Mouse (Mus musculus) thymus, postnatal 36 days (tissue): ENCODE measurements at regions not wholly inside any gene's neighbourhood (a gene's known extent, or its start where the extent isn't known, plus 50 kb on each side); places are given as distances from the start of the nearest gene placed in this dataset.

Source experiments
- DNase-seq, 2 experiments: peaks; one replicate each; pipeline ENCODE4 v3.0.0; 2022; ENCODE audit warnings: mixed read lengths in 2 of 2

DNA sequence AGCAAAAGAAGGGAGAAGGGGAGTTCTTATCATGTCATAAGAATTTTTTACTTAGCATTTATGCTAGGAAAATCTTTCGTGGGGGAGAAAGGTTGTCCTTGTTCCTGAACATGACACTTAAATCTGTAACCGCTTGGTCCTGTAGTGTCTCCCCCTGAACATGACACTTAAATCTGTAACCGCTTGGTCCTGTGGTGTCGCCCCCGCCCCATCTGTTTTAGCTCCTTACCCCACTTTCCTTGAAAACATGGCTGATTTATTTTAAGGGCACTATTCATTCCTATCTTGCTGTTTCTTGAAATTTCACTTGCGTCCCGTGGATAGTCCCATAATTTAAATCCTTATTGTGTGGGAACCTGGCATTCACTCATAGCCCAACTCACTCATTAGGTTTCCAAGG, 82.2 kb downstream of the Rap2a start:
- no peak for DNase-seq

DNA sequence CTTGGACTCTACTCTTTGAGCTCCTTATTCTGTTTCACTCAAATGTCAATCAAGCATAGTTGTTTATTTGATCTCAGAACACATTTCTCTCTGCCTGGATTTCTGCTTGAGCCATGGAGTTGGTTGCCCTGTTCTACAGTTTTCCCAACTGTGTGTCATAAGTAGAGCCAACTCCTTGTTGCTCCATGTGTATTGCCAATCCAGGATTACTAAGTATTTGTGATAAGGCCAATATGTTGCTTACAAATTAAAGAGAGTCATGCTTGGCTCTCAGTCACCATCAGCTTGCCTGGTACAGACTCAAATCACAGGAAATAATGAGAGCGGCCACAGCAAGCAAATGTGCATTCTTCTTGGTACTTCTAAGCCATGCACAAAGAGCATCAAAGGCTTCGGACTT, 82.7 kb downstream of the Rap2a start:
- no peak for DNase-seq

DNA sequence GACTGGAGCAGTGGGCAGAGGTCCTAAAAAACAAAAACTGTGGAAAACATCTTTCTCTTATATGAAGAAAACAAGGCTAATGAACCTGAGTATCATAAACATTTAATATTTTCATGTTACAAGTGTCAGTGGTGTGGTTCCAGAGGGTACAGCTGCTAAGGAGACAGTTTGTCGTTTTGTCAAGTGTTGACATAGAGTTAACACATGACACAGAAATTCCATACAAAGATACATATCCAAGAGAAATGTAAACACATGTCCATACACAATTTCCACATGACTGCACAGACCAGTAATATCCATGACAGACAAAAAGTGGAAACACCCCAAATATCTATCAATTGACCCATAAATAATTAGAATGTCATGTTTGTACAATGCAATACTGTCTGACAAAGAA, 88.7 kb downstream of the Rap2a start:
- DNase-seq, result no peak

GRCm38 (mm10) chr14:120568054-120568453, 89.8 kb downstream of the Rap2a start:
- DNase-seq, result no peak

DNA sequence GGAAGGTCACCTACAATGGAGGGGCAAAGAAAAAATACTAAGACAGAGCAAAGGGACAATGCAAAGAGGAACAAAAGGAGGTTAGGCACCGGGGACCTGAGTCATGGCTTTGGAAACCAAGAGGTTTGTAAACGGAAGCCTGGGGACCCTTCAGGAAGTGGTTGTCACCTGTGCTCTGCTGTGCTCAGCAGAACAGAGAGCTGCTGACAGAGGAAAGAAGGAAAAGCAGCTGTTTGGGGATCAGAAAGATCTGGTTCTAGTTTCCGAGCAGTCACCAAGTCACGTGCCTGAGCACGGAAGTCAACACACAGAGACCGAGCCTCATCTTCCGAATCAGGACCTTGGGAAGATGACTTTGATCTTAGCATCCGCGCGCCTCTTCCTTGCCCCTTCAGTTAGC, 94.0 kb downstream of the Rap2a start:
- DNase-seq, result peak; percentile 36 to 51

- no peak for DNase-seq
These were observed 97.0 kb downstream of the Rap2a start for GRCm38 (mm10) chr14:120575202-120575601.

- DNase-seq, result no peak
These were observed 100.3 kb downstream of the Rap2a start for GRCm38 (mm10) chr14:120578352-120579080.

DNA sequence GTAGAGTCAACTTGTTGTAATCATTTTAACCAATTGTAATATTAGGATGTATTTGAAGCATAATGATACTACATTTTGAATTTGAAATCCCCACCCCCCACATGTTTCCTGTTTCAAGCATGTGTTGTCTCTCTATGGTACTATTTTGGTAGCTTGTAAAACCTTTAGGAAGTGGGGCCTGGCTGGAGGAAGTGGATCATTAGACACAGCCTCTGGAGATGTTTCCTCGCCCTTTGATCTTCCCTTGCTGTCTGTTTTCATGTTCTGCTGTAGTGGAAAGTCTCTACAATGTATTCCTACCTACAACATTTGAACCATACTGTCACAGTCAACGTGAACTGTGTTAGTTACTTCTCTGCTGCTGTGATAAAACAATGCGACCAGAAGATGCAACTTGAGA, 105.6 kb downstream of the Rap2a start:
- DNase-seq, result no peak

GRCm38 (mm10) chr14:120592191-120592590, 113.9 kb downstream of the Rap2a start:
- DNase-seq, result no peak

- no peak for DNase-seq
These were observed 122.2 kb downstream of the Rap2a start for GRCm38 (mm10) chr14:120600414-120600935.

DNA sequence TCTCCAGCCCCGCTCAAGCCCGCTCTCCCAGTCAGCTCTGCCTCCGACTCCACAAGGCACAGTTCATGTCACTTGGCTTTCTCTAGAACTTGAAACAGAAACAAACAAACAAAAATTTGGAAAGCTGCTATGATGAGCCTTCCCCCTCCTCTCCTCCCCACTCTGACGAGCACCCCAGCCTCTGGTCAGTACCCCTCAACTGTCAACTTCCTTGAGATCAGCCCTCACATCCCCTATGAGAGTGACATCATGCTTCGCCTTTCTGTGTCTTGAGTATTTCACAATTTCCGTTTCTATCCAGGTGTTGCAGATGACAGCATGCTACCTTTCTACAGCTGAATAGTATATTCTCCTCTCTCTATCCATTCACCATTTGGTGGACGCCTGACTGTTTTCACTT, 123.3 kb downstream of the Rap2a start:
- DNase-seq, result no peak

DNA sequence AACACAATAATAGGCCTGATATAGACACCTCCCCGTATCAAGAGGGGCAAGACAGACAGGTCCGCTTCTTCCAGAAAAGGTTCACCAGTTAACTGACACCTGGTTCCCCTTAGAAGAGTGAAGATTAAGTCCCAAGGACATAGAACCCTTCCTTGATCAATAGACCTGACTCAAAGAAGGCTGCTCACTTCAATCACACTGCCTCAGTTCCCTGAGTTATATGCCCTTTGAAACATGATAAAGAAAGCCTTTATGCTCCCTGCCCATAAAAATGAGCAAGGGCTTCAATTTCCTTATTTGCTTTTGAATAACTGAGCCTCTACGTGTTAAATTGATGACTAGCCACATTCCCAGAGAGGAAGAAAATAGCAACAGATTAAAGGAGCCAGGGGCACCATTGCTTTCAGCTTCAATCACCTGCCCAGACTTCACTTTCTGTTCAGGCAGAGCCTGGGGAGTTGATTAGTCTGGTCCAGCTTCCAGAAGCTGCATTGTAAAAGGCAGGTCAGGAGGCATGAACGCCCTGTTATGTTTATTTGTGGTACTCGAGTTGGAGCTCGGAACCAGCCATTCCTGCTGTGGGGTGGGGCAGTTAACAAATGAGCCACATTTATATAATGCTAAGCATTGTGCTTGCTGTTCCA, 125.7 kb downstream of the Rap2a start:
- no peak for DNase-seq

DNA sequence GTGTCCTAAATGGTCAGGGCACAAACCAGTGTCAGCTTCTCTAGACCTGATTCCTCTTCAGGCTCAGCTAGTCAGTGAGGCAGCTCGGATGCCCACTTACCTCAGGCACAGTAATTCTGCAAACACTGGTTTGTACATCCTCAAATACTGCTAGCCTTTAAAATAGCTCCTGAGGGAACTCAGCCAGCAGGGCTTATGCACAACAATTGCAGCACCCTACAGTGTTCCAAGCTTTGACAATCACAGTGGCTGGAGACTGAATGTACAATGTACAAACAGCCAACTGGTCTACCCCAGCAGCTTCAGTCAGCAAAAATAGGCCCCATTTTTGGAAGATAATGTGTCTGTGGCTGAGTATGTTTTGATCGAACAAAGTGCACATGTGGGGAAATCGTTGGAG, 129.6 kb downstream of the Rap2a start:
- DNase-seq, result no peak

DNA sequence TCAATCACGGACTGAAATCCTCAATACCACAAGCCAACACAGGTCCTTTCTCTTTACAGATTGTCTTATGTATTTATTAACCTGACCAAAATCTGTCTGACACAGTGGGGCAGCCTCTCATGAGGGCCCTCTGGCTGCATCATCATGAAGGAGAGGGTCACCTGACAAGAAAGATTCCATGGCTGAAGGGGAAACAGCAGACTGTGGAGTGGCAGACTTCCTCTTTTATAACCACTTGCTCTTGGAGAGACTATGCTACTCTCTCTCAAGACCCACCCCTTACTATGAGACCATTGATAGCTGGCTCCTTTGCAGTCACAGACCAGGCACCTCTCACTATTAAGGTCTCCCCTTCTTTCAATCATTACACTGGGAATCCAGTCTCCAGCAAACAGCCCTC, 133.1 kb downstream of the Rap2a start:
- DNase-seq, result no peak

DNA sequence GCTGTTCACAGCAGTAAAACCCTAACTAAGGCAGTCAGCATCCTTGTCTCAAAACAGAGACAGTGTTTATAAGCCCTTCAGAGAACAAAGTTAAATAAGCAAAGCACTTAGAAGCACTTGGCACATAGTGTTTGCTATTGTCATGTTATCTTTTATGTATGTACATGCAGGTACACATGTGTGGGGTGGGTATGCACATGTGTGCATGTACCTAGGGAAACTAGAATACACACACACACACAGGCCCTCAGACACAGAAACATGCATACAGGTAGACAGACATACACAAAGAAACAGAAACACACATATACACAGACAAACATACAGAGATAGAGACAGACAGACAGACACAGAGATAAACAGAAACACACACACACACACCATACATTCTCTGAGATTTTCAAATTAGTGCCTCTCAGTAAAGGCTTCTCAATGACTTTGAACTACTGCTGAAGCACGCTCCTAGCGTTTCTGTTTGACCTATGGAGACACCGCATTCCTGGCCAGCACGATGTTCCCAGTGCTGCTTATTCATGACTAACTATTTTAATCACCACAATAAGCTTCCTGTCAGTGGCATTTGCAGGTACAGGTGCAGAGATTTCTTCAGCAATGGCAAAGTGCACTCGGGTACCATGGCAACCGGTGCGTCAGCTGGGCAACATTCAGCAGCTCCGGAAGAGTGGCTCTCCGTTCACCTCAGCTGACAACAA, 148.1 kb downstream of the Rap2a start:
- DNase-seq, result no peak

GRCm38 (mm10) chr14:120626936-120627277, 148.7 kb downstream of the Rap2a start:
- DNase-seq, result no peak

DNA sequence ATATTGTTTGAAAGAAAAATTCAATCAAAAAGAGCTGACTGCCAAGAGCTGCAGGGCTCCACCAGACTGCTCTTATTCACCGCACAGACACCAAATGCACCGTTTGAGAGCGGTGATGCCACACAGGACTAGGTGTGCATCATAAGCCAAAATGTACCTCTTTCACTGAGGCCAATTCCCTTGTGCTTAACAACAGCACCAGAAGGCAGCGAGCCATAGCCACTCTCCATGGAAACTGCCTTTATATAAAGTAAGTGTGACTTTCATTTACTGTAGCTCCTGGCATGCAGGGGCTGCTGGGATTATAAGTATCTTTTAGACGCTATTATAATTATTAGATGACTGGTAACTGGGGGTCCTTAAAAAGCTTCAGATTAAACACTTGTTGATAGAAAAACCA, 154.5 kb downstream of the Rap2a start:
- DNase-seq, result no peak

GRCm38 (mm10) chr14:120636726-120637400, 158.6 kb downstream of the Rap2a start:
- DNase-seq, result no peak

DNA sequence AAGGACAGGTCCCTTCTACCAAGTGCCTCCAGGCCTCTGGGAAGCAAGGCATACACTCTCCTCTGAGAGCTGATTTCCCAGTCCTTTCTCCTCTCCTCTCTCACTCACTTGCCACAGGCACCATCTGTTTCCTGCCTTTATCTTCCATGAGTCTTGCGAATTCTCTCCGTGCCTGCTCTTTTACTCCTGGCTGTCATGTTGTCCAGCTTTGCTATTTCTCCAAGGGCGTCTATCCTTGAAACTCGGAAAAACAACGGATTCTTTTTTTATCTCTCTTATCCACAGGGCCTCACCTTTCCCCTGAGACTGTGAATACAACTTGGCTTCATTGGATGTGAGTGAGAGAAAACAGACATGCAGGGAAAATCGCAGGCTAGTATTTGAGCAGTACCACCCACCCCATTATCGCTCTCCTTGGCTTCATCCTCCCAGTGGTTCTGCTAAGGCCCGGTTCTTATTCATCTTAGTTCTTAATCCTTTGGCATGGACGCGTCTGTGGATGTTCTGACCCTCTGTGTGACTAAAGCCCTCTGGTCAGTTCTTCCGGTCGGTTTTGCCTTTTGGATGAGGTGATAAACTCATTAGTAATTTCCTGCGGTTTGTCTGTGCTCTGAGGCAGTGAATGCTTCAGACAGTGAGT, 159.4 kb downstream of the Rap2a start:
- DNase-seq, result no peak

GRCm38 (mm10) chr14:120642591-120642990, 164.3 kb downstream of the Rap2a start:
- no peak for DNase-seq

DNA sequence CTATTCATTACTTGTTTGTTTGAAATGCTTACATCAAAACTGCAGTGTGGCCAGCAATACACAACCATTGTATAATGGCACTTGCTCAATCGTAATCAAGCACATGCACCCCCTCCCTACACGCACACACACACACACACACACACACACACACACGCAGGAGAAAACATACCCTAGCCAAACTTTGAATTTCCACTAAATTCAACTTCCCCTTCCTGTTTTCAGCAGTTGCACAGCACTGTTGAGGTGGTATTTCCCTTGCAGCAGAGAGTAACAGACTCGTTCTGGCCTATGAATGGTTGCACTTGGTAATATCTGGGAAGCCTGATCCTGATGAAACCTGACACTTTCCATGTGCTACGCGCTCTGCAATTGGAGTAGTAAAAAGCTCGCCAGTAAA, 173.8 kb downstream of the Rap2a start:
- DNase-seq, result no peak

GRCm38 (mm10) chr14:120660321-120660781, 182.1 kb downstream of the Rap2a start:
- no peak for DNase-seq

GRCm38 (mm10) chr14:120661111-120661510, 182.9 kb downstream of the Rap2a start:
- DNase-seq, result no peak
